Mouse (Mus musculus) megakaryocyte, embryonic 14.5 days (primary cell): Measurements from ENCODE around the gene Lsm14b.

ENCODE experiments used
- FLI1 ChIP-seq: IDR thresholded peaks from 2 replicates; pipeline ENCODE4 v1.6.1; 2012; ENCODE audit warnings: low read length, inconsistent platforms, mixed read lengths
- GATA1 ChIP-seq: IDR thresholded peaks from 3 replicates; pipeline ENCODE4 v1.6.1; 2012; ENCODE audit warnings: mixed read lengths, low read length, inconsistent platforms, borderline replicate concordance

- TF ChIP-seq GATA1 (no peak), FLI1 (no peak)
Measured at GRCm38 (mm10) chr2:180047980-180048635, 23.3 kb downstream of the Lsm14b start.
